Mouse (Mus musculus) G1E (cell line): ENCODE results near the gene Alad. TPM values are rescaled to one million over a fixed set of nuclear protein-coding genes. Genes with fewer than 3 reads are reported as not detected.

Experiments used
- ATAC-seq: 2 replicates; pipeline ENCODE4 v1.8.0; 2016; ENCODE audit warnings: mild to moderate bottlenecking; ENCODE audit not compliant: insufficient number of reproducible peaks, poor library complexity, low FRiP score, severe bottlenecking; ENCODE audit errors: extremely low read depth
- DNase-seq: peaks from one replicate; pipeline ENCODE4 v3.0.0; 2012; ENCODE audit warnings: low spot score
- H3K27me3 ChIP-seq: 2 replicates; pipeline ENCODE4 v1.6.1; 2012; ENCODE audit warnings: mild to moderate bottlenecking, low read length, inconsistent platforms; ENCODE audit not compliant: insufficient read depth
- H3K36me3 ChIP-seq: replicated peaks from 2 replicates; pipeline ENCODE3; 2012; ENCODE audit warnings: mild to moderate bottlenecking, inconsistent platforms
- H3K4me1 ChIP-seq: 2 replicates; pipeline ENCODE4 v1.6.1; 2012; ENCODE audit warnings: low read depth, low read length, inconsistent platforms, mixed read lengths; ENCODE audit not compliant: insufficient read depth
- H3K4me3 ChIP-seq: 2 replicates; pipeline ENCODE4 v1.5.1; 2012; ENCODE audit warnings: low read depth, mild to moderate bottlenecking, inconsistent platforms, low read length, moderate library complexity, mixed read lengths
- H3K9me3 ChIP-seq: replicated peaks from 2 replicates; pipeline ENCODE4 v1.6.1; 2012; ENCODE audit warnings: inconsistent platforms
- CTCF ChIP-seq: IDR thresholded peaks from 2 replicates; pipeline ENCODE4 v1.5.1; 2012; ENCODE audit warnings: low read depth, low read length, inconsistent platforms, mixed read lengths
- GATA1 ChIP-seq: IDR thresholded peaks from 2 replicates; pipeline ENCODE4 v1.6.1; 2012; ENCODE audit warnings: borderline replicate concordance, low read length, inconsistent platforms, mixed read lengths
- GATA2 ChIP-seq: IDR thresholded peaks from 2 replicates; pipeline ENCODE4 v1.6.1; 2012; ENCODE audit warnings: low read depth, low read length, inconsistent platforms, borderline replicate concordance
- POLR2AphosphoS5 ChIP-seq: IDR thresholded peaks from 2 replicates; pipeline ENCODE4 v1.6.1; 2012; ENCODE audit warnings: low read depth, low read length, inconsistent platforms; ENCODE audit not compliant: insufficient replicate concordance
- TAL1 ChIP-seq: conservative IDR thresholded peaks from 2 replicates; pipeline ENCODE4 v1.6.1; 2012; ENCODE audit warnings: low read depth, low read length, inconsistent platforms, mixed read lengths
- polyA plus RNA-seq: library from polyadenylated mRNA; stranded (reverse); fragments of >175 nt; gene quantifications from 2 replicates; pipeline ENCODE4 v1.2.3, GENCODE M21; 2012
- total RNA-seq, 2 experiments: library from RNA; stranded (forward) in 1 of 2; stranded (reverse) in 1 of 2; fragments of 200-1000 nt in 1 of 2; fragments of >200 nt in 1 of 2; fragmentation: Nextera tagmentation in 1 of 2; gene quantifications; 2 replicates each; pipeline ENCODE4 v1.2.3; 2014 to 2017

The Alad gene
- total and polyA plus RNA-seq, 3 experiments = 49.4 to 196 (median 123) TPM

GRCm38 (mm10) chr4:62494230-62494629 is 25.5 kb downstream of the Alad start:
- Histone ChIP-seq H3K4me1 (peaks cover 19% of the 10 kb centered on the region), H3K4me3 (no peak overlapping the region), H3K36me3 (peaks cover 19% of the 10 kb centered on the region), H3K9me3 (no peaks in the 10 kb centered on the region), H3K27me3 (peaks cover 18% of the 10 kb centered on the region; the same call in 1 of the 2 replicates)
- TF ChIP-seq TAL1 = no peak
- TF ChIP-seq POLR2AphosphoS5 = no peak
- TF ChIP-seq GATA1 = no peak
- no peak for TF ChIP-seq GATA2
- no peak for TF ChIP-seq CTCF
- DNase-seq (no peak), ATAC-seq (peak; percentile 29; the same call in 1 of the 2 replicates)

GRCm38 (mm10) chr4:62492682-62493081 is 27.0 kb downstream of the Alad start:
- no peak for TF ChIP-seq GATA2
- TF ChIP-seq GATA1 = no peak
- no peak for TF ChIP-seq TAL1
- TF ChIP-seq POLR2AphosphoS5 = no peak
- no peak for TF ChIP-seq CTCF
- Histone ChIP-seq H3K36me3 (peaks cover 5% of the 10 kb centered on the region), H3K27me3 (peaks cover 18% of the 10 kb centered on the region; the same call in 1 of the 2 replicates), H3K4me1 (peaks cover 19% of the 10 kb centered on the region), H3K4me3 (no peak overlapping the region), H3K9me3 (no peaks in the 10 kb centered on the region)
- no peak for DNase-seq
- no peak for ATAC-seq

- H3K4me3 ChIP-seq = no peak overlapping the region
- H3K36me3 ChIP-seq = no peaks in the 10 kb centered on the region
- H3K9me3 ChIP-seq = no peaks in the 10 kb centered on the region
- no peak for ATAC-seq
- H3K4me1 ChIP-seq = peaks cover 19% of the 10 kb centered on the region
- DNase-seq = no peak
- H3K27me3 ChIP-seq = peaks cover 6% of the 10 kb centered on the region; the same call in 1 of the 2 replicates
- no peak for TF ChIP-seq POLR2AphosphoS5
- no peak for TF ChIP-seq GATA1
- no peak for TF ChIP-seq CTCF
- TF ChIP-seq GATA2 = no peak
- TF ChIP-seq TAL1 = no peak
Measured at GRCm38 (mm10) chr4:62487914-62488313, 31.8 kb downstream of the Alad start.

GRCm38 (mm10) chr4:62487172-62487571 is 32.5 kb downstream of the Alad start:
- Histone ChIP-seq H3K4me1 (peaks cover 19% of the 10 kb centered on the region), H3K36me3 (no peaks in the 10 kb centered on the region), H3K4me3 (no peak overlapping the region), H3K27me3 (no peaks in the 10 kb centered on the region), H3K9me3 (no peaks in the 10 kb centered on the region)
- no peak for ATAC-seq
- TF ChIP-seq CTCF (no peak), GATA1 (no peak), POLR2AphosphoS5 (no peak), GATA2 (no peak), TAL1 (no peak)
- DNase-seq = no peak

GRCm38 (mm10) chr4:62486162-62486696 is 33.5 kb downstream of the Alad start:
- ATAC-seq = no peak
- no peak overlapping the region for H3K4me3 ChIP-seq
- H3K4me1 ChIP-seq = peaks cover 19% of the 10 kb centered on the region
- H3K27me3 ChIP-seq = no peaks in the 10 kb centered on the region
- no peak for TF ChIP-seq TAL1
- no peak for TF ChIP-seq POLR2AphosphoS5
- TF ChIP-seq GATA1 = no peak
- TF ChIP-seq GATA2 = no peak
- no peak for TF ChIP-seq CTCF
- no peak for DNase-seq
- H3K36me3 ChIP-seq = no peaks in the 10 kb centered on the region
- H3K9me3 ChIP-seq = no peaks in the 10 kb centered on the region

GRCm38 (mm10) chr4:62485450-62486161 is 34.1 kb downstream of the Alad start:
- H3K4me1 ChIP-seq = peaks cover 22% of the 10 kb centered on the region
- H3K9me3 ChIP-seq = no peaks in the 10 kb centered on the region
- no peak overlapping the region for H3K4me3 ChIP-seq
- H3K36me3 ChIP-seq = no peaks in the 10 kb centered on the region
- ATAC-seq (no peak), DNase-seq (no peak)
- TF ChIP-seq GATA2 (no peak), POLR2AphosphoS5 (no peak), GATA1 (no peak), CTCF (no peak), TAL1 (no peak)
- no peaks in the 10 kb centered on the region for H3K27me3 ChIP-seq

- Histone ChIP-seq H3K4me1 (peaks cover 22% of the 10 kb centered on the region), H3K27me3 (no peaks in the 10 kb centered on the region), H3K4me3 (no peak overlapping the region; the same call in 1 of the 2 replicates), H3K36me3 (no peaks in the 10 kb centered on the region), H3K9me3 (no peaks in the 10 kb centered on the region)
- TF ChIP-seq GATA2 = no peak
- DNase-seq = no peak
- peak; percentile 45 for ATAC-seq
Measured at GRCm38 (mm10) chr4:62484928-62485327, 34.8 kb downstream of the Alad start.
